Mouse (Mus musculus) limb, embryonic 13.5 days (tissue): Measurements from ENCODE around the gene Phf1. TPM values are rescaled to one million over a fixed set of nuclear protein-coding genes. Genes with fewer than 3 reads are reported as not detected.
A peak's percentile ranks its signal among the peaks of the same experiment; 100 is the strongest.

Experiments used
- ATAC-seq: fragments of 200-750 bp; cut with Nextera tagmentation; 2 replicates; pipeline ENCODE4 v1.8.0; 2017; ENCODE audit warnings: low read depth, moderate number of reproducible peaks, moderate TSS enrichment; ENCODE audit not compliant: low FRiP score
- H3K27ac ChIP-seq: fragments of 300-500 bp; sonication (generic); 2 replicates; pipeline ENCODE4 v1.5.1; 2015; ENCODE audit warnings: inconsistent platforms, mild to moderate bottlenecking, moderate library complexity
- H3K27me3 ChIP-seq: fragments of 300-500 bp; sonication (generic); 2 replicates; pipeline ENCODE4 v1.6.1; 2015; ENCODE audit warnings: mild to moderate bottlenecking, inconsistent platforms
- H3K36me3 ChIP-seq: fragments of 300-500 bp; sonication (generic); 2 replicates; pipeline ENCODE4 v1.6.1; 2015; ENCODE audit warnings: inconsistent platforms, mild to moderate bottlenecking, moderate library complexity
- H3K4me1 ChIP-seq: fragments of 300-500 bp; sonication (generic); 2 replicates; pipeline ENCODE4 v1.6.1; 2015; ENCODE audit warnings: inconsistent platforms
- H3K4me2 ChIP-seq: fragments of 300-500 bp; sonication (generic); replicated peaks from 2 replicates; pipeline ENCODE4 v1.6.1; 2015; ENCODE audit warnings: inconsistent platforms, mild to moderate bottlenecking, moderate library complexity
- H3K4me3 ChIP-seq: fragments of 300-500 bp; sonication (generic); 2 replicates; pipeline ENCODE4 v1.5.1; 2015; ENCODE audit warnings: moderate library complexity, mild to moderate bottlenecking, inconsistent platforms
- H3K9ac ChIP-seq: fragments of 300-500 bp; sonication (generic); 2 replicates; pipeline ENCODE4 v1.6.1; 2015; ENCODE audit warnings: mild to moderate bottlenecking, inconsistent platforms
- H3K9me3 ChIP-seq: fragments of 300-500 bp; sonication (generic); 2 replicates; pipeline ENCODE4 v1.6.1; 2016; ENCODE audit warnings: inconsistent platforms
- WGBS: fragments of 180-500 bp; shearing (Covaris S2); methylation state at CpG from one replicate; pipeline ENCODE4 v1.1.7; 2015; 5-methylcytosine and 5-hydroxymethylcytosine counted together
- polyA plus RNA-seq: library from polyadenylated mRNA; unstranded; fragments of >200 nt; fragmentation: Nextera tagmentation; extraction: Ambion mirVana; gene quantifications from 2 replicates; pipeline ENCODE4 v1.2.1, GENCODE M21; 2015

Gene Phf1
- polyA plus RNA-seq = 15.0 and 15.6 TPM in 2 replicates

DNA sequence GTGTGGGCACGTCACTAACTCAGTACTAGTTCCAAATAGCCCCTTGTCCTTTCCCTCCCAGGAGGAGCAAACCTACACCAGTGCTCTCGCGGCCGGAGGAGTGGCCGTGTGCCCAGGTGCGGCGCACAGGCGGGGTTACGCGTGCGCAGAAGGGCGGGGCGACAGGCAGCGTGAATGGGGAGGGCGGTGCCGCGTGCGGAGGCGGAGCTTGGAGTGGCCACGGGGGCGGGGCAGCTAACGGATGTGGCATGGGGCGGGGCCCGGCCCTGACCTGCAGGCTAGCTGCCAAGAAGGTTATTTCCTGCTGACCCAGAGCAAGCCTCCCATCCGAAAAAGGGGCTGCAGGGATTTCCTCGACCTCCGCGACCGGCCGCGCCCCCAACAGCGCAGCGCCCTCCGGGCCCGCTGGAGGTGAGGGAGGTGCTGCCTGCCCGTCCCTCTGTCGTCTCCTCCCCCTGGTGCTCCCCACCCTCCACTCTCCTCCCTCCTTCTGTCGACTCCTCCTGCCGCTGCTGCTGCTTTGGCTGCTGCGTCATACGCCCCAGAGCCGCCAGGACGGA is at the start of gene Phf1:
Phf1 (plus strand) TSS at position 214 of the 560 bp plus-strand sequence.
- H3K36me3 ChIP-seq = peaks cover 52% of the 10 kb centered on the region
- H3K27me3 ChIP-seq = no peaks in the 10 kb centered on the region
- H3K4me2 ChIP-seq = peak within 1 kb of the TSS; percentile 93
- no peaks in the 10 kb centered on the region for H3K9me3 ChIP-seq
- peak within 1 kb of the TSS; percentile 84 for H3K9ac ChIP-seq
- H3K4me1 ChIP-seq = peaks cover 25% of the 10 kb centered on the region
- 0% methylated on average over 41 of the region's 43 CpGs for WGBS
- H3K4me3 ChIP-seq = peak within 1 kb of the TSS; percentile 74
- peak within 1 kb of the TSS; percentile 87 for H3K27ac ChIP-seq
- peak; percentile 89 for ATAC-seq

GRCm38 (mm10) chr17:26883585-26883984 is 49.3 kb upstream of the Phf1 start:
- no peak for ATAC-seq

GRCm38 (mm10) chr17:26884995-26885926 is 47.6 kb upstream of the Phf1 start:
- H3K4me1 ChIP-seq = peaks cover 19% of the 10 kb centered on the region
- ATAC-seq = peak; percentile 55
- peak overlapping the region; percentile 61 for H3K9ac ChIP-seq
- H3K9me3 ChIP-seq = no peaks in the 10 kb centered on the region
- H3K27me3 ChIP-seq = peaks cover 25% of the 10 kb centered on the region
- H3K4me2 ChIP-seq = peak overlapping the region; percentile 75
- H3K4me3 ChIP-seq = peak overlapping the region; percentile 48
- 20% methylated on average over 25 of the region's 25 CpGs for whole genome bisulfite sequencing
- no peak overlapping the region for H3K27ac ChIP-seq
- H3K36me3 ChIP-seq = no peaks in the 10 kb centered on the region

More at GRCm38 (mm10) chr17:26883585-26883984, 49.3 kb upstream of the Phf1 start:
- peaks cover 25% of the 10 kb centered on the region for H3K27me3 ChIP-seq
- WGBS = 83% methylated on average over 6 of the region's 6 CpGs
- peaks cover 19% of the 10 kb centered on the region for H3K4me1 ChIP-seq
- H3K4me3 ChIP-seq = no peak overlapping the region
- no peak overlapping the region for H3K4me2 ChIP-seq
- H3K36me3 ChIP-seq = no peaks in the 10 kb centered on the region
- no peak overlapping the region for H3K27ac ChIP-seq
- H3K9me3 ChIP-seq = no peaks in the 10 kb centered on the region
- no peak overlapping the region for H3K9ac ChIP-seq

- H3K4me3 ChIP-seq = peak overlapping the region; percentile 48
- 8% methylated on average over 30 of the region's 30 CpGs for WGBS
- no peaks in the 10 kb centered on the region for H3K9me3 ChIP-seq
- no peaks in the 10 kb centered on the region for H3K36me3 ChIP-seq
- H3K4me1 ChIP-seq = peaks cover 19% of the 10 kb centered on the region
- H3K9ac ChIP-seq = peak overlapping the region; percentile 61
- no peak overlapping the region for H3K27ac ChIP-seq
- H3K4me2 ChIP-seq = peak overlapping the region; percentile 75
- ATAC-seq = peak; percentile 93
- peaks cover 25% of the 10 kb centered on the region for H3K27me3 ChIP-seq
Observed at GRCm38 (mm10) chr17:26886047-26886749, 46.7 kb upstream of the Phf1 start.

DNA sequence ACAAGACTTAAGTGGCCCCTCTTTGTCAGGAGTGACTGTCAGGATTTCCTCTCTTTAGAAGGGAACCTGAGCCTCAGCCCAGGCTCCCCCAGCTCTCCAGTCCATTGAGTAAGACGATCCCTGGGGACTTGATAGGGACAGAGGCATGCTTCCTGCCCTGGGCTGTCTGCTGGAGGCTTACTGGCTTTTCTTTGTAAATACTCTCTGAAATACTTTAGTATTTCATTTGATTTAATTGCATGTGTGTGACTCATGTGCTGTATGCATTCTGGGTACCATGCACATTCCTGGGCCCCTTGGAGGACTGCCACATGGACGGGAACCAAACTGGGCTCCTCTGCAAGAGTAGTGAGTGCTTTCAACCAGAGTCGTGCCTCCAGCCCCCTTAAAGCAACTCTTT is 44.9 kb upstream of the Phf1 start:
- H3K9ac ChIP-seq = peak overlapping the region; percentile 25; the same call in 1 of the 2 replicates
- no peak for ATAC-seq

GRCm38 (mm10) chr17:26892635-26893375 is 40.0 kb upstream of the Phf1 start:
- WGBS = 50% methylated on average over 16 of the region's 16 CpGs
- Histone ChIP-seq H3K36me3 (no peaks in the 10 kb centered on the region), H3K4me1 (peaks cover 24% of the 10 kb centered on the region), H3K9ac (peak overlapping the region; percentile 13; the same call in 1 of the 2 replicates), H3K4me2 (peak overlapping the region; percentile 34), H3K27me3 (peaks cover 11% of the 10 kb centered on the region), H3K9me3 (no peaks in the 10 kb centered on the region), H3K4me3 (no peak overlapping the region), H3K27ac (peak overlapping the region; percentile 28; the same call in 1 of the 2 replicates)
- ATAC-seq = no peak

More for the DNA sequence above, 44.9 kb upstream of the Phf1 start:
- Histone ChIP-seq H3K27me3 (peaks cover 29% of the 10 kb centered on the region), H3K9me3 (no peaks in the 10 kb centered on the region), H3K36me3 (no peaks in the 10 kb centered on the region), H3K4me2 (no peak overlapping the region), H3K4me3 (no peak overlapping the region), H3K27ac (no peak overlapping the region), H3K4me1 (peaks cover 25% of the 10 kb centered on the region)
- 21% methylated on average over 3 of the region's 3 CpGs for WGBS

- Histone ChIP-seq H3K36me3 (no peaks in the 10 kb centered on the region), H3K4me1 (peaks cover 24% of the 10 kb centered on the region), H3K27ac (peak overlapping the region; percentile 28; the same call in 1 of the 2 replicates), H3K27me3 (peaks cover 8% of the 10 kb centered on the region; the same call in 1 of the 2 replicates), H3K9ac (no peak overlapping the region), H3K9me3 (no peaks in the 10 kb centered on the region), H3K4me3 (no peak overlapping the region), H3K4me2 (0 out of 2 replicates have a peak overlapping the region, but pooled peaks have one; percentile 34)
- 50% methylated on average over 6 of the region's 6 CpGs for WGBS
- no peak; the same call in 1 of the 2 replicates for ATAC-seq
Observed at GRCm38 (mm10) chr17:26893492-26893891, 39.4 kb upstream of the Phf1 start.

DNA sequence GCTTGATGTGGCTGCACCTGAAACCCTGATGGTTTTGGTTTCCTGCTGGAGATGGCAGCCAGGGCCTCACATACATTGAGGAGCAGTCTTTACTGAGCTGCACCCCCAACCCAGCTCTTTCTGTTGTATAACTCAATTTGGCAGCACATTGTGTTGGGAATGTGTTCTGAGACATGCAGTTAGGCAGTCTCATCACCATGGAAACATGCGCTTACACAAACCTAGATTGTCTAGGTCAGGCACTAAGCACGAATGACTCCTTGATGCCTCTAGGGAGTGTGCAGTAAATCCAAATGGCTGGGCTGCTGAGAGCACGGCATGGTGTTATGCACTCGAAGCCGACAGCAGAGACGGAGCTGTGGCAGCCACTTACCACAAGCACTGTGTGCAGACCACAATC is 38.5 kb upstream of the Phf1 start:
- 67% methylated on average over 6 of the region's 6 CpGs for WGBS
- no peak overlapping the region for H3K9ac ChIP-seq
- no peak overlapping the region for H3K4me2 ChIP-seq
- no peaks in the 10 kb centered on the region for H3K36me3 ChIP-seq
- H3K27ac ChIP-seq = no peak overlapping the region; the same call in 1 of the 2 replicates
- no peak overlapping the region for H3K4me3 ChIP-seq
- peak; percentile 60 for ATAC-seq
- no peaks in the 10 kb centered on the region for H3K9me3 ChIP-seq
- peaks cover 8% of the 10 kb centered on the region; the same call in 1 of the 2 replicates for H3K27me3 ChIP-seq
- peaks cover 24% of the 10 kb centered on the region for H3K4me1 ChIP-seq

- H3K4me1 ChIP-seq = peaks cover 24% of the 10 kb centered on the region
- H3K4me2 ChIP-seq = no peak overlapping the region
- peaks cover 8% of the 10 kb centered on the region; the same call in 1 of the 2 replicates for H3K27me3 ChIP-seq
- no peaks in the 10 kb centered on the region for H3K36me3 ChIP-seq
- no peak for ATAC-seq
- 14% methylated on average over 10 of the region's 10 CpGs for whole genome bisulfite sequencing
- H3K27ac ChIP-seq = no peak overlapping the region
- no peak overlapping the region for H3K9ac ChIP-seq
- no peaks in the 10 kb centered on the region for H3K9me3 ChIP-seq
- no peak overlapping the region for H3K4me3 ChIP-seq
Observed at GRCm38 (mm10) chr17:26895578-26895977, 37.3 kb upstream of the Phf1 start.

GRCm38 (mm10) chr17:26900916-26901315 is 31.9 kb upstream of the Phf1 start:
- peaks cover 4% of the 10 kb centered on the region; the same call in 1 of the 2 replicates for H3K27me3 ChIP-seq
- no peak overlapping the region for H3K9ac ChIP-seq
- H3K36me3 ChIP-seq = no peaks in the 10 kb centered on the region
- no peak for ATAC-seq
- H3K4me2 ChIP-seq = no peak overlapping the region
- H3K4me1 ChIP-seq = no peaks in the 10 kb centered on the region
- H3K4me3 ChIP-seq = no peak overlapping the region
- WGBS = 71% methylated on average over 6 of the region's 6 CpGs
- no peaks in the 10 kb centered on the region; the same call in 1 of the 2 replicates for H3K9me3 ChIP-seq
- H3K27ac ChIP-seq = no peak overlapping the region

- no peak overlapping the region for H3K4me2 ChIP-seq
- H3K4me3 ChIP-seq = no peak overlapping the region
- no peaks in the 10 kb centered on the region for H3K36me3 ChIP-seq
- H3K9me3 ChIP-seq = peaks cover 4% of the 10 kb centered on the region; the same call in 1 of the 2 replicates
- H3K9ac ChIP-seq = no peak overlapping the region
- ATAC-seq = no peak
- whole genome bisulfite sequencing = 54% methylated on average over 5 of the region's 5 CpGs
- H3K4me1 ChIP-seq = no peaks in the 10 kb centered on the region
- H3K27ac ChIP-seq = no peak overlapping the region
- no peaks in the 10 kb centered on the region for H3K27me3 ChIP-seq
Observed at GRCm38 (mm10) chr17:26904320-26904719, 28.5 kb upstream of the Phf1 start.
